Mouse (Mus musculus): Measurements from ENCODE around the gene Ak9.

DNA sequence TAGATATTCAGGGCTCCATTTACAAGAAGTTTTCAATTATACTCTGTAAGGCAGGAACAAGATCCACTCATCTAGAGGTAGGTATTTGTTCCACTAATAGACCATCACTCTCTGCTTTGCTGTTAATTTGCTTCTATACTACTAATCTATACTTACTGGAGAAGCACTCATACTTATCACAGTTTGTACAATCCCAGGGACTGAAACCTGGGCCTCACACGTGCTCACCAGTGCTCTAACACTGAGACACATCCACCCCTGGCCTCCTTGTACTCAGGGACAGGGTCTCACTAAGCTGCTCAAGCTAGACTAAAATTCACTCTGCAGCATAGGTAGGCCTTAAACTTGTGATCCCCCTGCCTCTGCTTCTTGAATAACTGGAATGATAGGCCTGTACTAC lies 42.6 kb upstream of the Ak9 start:
- TF ChIP-seq MYOD1 (IDR thresholded peaks at IDR 0.05; ENCODE audit: control insufficient read depth, insufficient read length, low read depth) (no peak), CTCF (IDR thresholded peaks at IDR 0.05; ENCODE audit: control insufficient read depth, insufficient read depth, insufficient read length) (no peak)

All from C2C12 (cell line).